Mouse (Mus musculus) embryonic fibroblast, embryonic 13.5 days (primary cell): ENCODE data around the gene Dgat2.

ENCODE experiments used
- CTCF ChIP-seq: IDR thresholded peaks from 2 replicates; pipeline ENCODE4 v1.5.1; 2011; ENCODE audit warnings: mild to moderate bottlenecking, control low read depth, low read length, moderate library complexity, borderline replicate concordance; ENCODE audit not compliant: insufficient read depth
- POLR2A ChIP-seq: IDR thresholded peaks from 2 replicates; pipeline ENCODE4 v1.6.1; 2011; ENCODE audit warnings: low read depth, mild to moderate bottlenecking, control low read depth, low read length, moderate library complexity

DNA sequence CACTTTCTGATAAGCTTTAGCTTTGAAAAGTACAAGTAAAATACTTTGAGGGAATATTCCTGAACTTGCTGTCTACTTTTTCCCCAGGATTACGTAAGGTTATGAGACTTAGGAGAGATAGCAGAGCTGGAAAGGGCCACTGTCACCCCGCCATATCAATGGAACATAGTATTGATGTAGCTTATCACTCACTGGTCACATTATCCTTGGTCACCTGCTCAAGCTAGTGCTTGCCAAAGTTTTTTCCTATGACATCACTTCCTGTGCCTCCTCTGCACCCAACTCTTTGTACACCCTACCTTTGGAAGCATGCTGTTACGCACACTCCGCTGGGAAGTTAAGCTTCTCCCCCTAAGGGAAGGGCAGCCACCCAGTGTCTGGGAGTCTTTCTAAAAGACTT lies 26.2 kb upstream of the Dgat2 start:
- no peak for TF ChIP-seq CTCF
- no peak for TF ChIP-seq POLR2A
